Mouse (Mus musculus) midbrain, embryonic 10.5 days (tissue): Measurements from ENCODE around the gene Cbx3. TPM values are rescaled to one million over a fixed set of nuclear protein-coding genes. Genes with fewer than 3 reads are reported as not detected.
A peak's percentile ranks its signal among the peaks of the same experiment; 100 is the strongest.

Experiments
- DNase-seq: peaks from one replicate; pipeline ENCODE4 v3.0.0-alpha.2; 2017; ENCODE audit warnings: low spot score
- H3K27ac ChIP-seq: fragments of 300-500 bp; sonication (generic); replicated peaks from 2 replicates; pipeline ENCODE4 v1.5.1; 2016; ENCODE audit warnings: mild to moderate bottlenecking
- H3K27me3 ChIP-seq: fragments of 300-500 bp; sonication (generic); 2 replicates; pipeline ENCODE4 v1.6.1; 2016; ENCODE audit warnings: low read depth, mild to moderate bottlenecking; ENCODE audit not compliant: poor library complexity, severe bottlenecking
- H3K36me3 ChIP-seq: fragments of 300-500 bp; sonication (generic); 2 replicates; pipeline ENCODE4 v1.6.1; 2016; ENCODE audit warnings: mild to moderate bottlenecking, moderate library complexity
- H3K4me1 ChIP-seq: fragments of 300-500 bp; sonication (generic); 2 replicates; pipeline ENCODE4 v1.6.1; 2016
- H3K4me3 ChIP-seq: fragments of 300-500 bp; sonication (generic); 2 replicates; pipeline ENCODE4 v1.5.1; 2016; ENCODE audit warnings: mild to moderate bottlenecking, moderate library complexity
- H3K9me3 ChIP-seq: fragments of 300-500 bp; sonication (generic); replicated peaks from 2 replicates; pipeline ENCODE4 v1.6.1; 2016; ENCODE audit warnings: mild to moderate bottlenecking
- WGBS: fragments of 180-500 bp; shearing (Covaris S2); methylation state at CpG from one replicate; pipeline ENCODE4 v1.1.7; 2016; 5-methylcytosine and 5-hydroxymethylcytosine counted together
- polyA plus RNA-seq: library from polyadenylated mRNA; unstranded; fragments of >200 nt; fragmentation: Nextera tagmentation; extraction: Ambion mirVana; gene quantifications from 2 replicates; pipeline ENCODE4 v1.2.1, GENCODE M21; 2016

Cbx3 gene
- polyA plus RNA-seq, 1 experiment from 2014 or later = 692 TPM

- H3K4me3 ChIP-seq = no peak overlapping the region
- no peaks in the 10 kb centered on the region for H3K27me3 ChIP-seq
- no peak overlapping the region for H3K27ac ChIP-seq
- DNase-seq = peak; percentile 10
- no peaks in the 10 kb centered on the region for H3K4me1 ChIP-seq
- H3K9me3 ChIP-seq = no peaks in the 10 kb centered on the region
- 89% methylated on average over 3 of the region's 3 CpGs for WGBS
- H3K36me3 ChIP-seq = peaks cover 46% of the 10 kb centered on the region
These were observed 12.9 kb upstream of the Cbx3 start for GRCm38 (mm10) chr6:51457283-51457682.

GRCm38 (mm10) chr6:51457770-51458387, 12.3 kb upstream of the Cbx3 start:
- H3K36me3 ChIP-seq = peaks cover 52% of the 10 kb centered on the region

GRCm38 (mm10) chr6:51458925-51459312, 11.2 kb upstream of the Cbx3 start:
- DNase-seq = peak; percentile 18

More at GRCm38 (mm10) chr6:51457770-51458387, 12.3 kb upstream of the Cbx3 start:
- H3K4me3 ChIP-seq = no peak overlapping the region
- no peaks in the 10 kb centered on the region for H3K27me3 ChIP-seq
- H3K4me1 ChIP-seq = no peaks in the 10 kb centered on the region
- H3K9me3 ChIP-seq = no peaks in the 10 kb centered on the region
- DNase-seq = peak; percentile 11
- WGBS = 89% methylated on average over 8 of the region's 8 CpGs
- H3K27ac ChIP-seq = no peak overlapping the region

GRCm38 (mm10) chr6:51459313-51460020, 10.7 kb upstream of the Cbx3 start:
- no peak overlapping the region for H3K4me3 ChIP-seq
- no peak overlapping the region for H3K27ac ChIP-seq
- peaks cover 2% of the 10 kb centered on the region; the same call in 1 of the 2 replicates for H3K4me1 ChIP-seq
- H3K27me3 ChIP-seq = no peaks in the 10 kb centered on the region
- no peaks in the 10 kb centered on the region for H3K9me3 ChIP-seq
- WGBS = 40% methylated on average over 5 of the region's 5 CpGs
- DNase-seq = peak; percentile 31
- H3K36me3 ChIP-seq = peaks cover 68% of the 10 kb centered on the region

More at GRCm38 (mm10) chr6:51458925-51459312, 11.2 kb upstream of the Cbx3 start:
- Histone ChIP-seq H3K4me3 (no peak overlapping the region), H3K36me3 (peaks cover 63% of the 10 kb centered on the region), H3K4me1 (peaks cover 2% of the 10 kb centered on the region; the same call in 1 of the 2 replicates), H3K9me3 (no peaks in the 10 kb centered on the region), H3K27ac (no peak overlapping the region), H3K27me3 (no peaks in the 10 kb centered on the region)
- 43% methylated on average over 2 of the region's 2 CpGs for WGBS

GRCm38 (mm10) chr6:51460021-51460360, 10.2 kb upstream of the Cbx3 start:
- Histone ChIP-seq H3K4me3 (no peak overlapping the region), H3K4me1 (peaks cover 2% of the 10 kb centered on the region; the same call in 1 of the 2 replicates), H3K36me3 (peaks cover 74% of the 10 kb centered on the region), H3K27me3 (no peaks in the 10 kb centered on the region), H3K27ac (no peak overlapping the region), H3K9me3 (no peaks in the 10 kb centered on the region)
- WGBS = 74% methylated on average over 4 of the region's 4 CpGs
- peak; percentile 32 for DNase-seq

GRCm38 (mm10) chr6:51460363-51460762, 9.8 kb upstream of the Cbx3 start:
- Histone ChIP-seq H3K4me3 (no peak overlapping the region), H3K27ac (no peak overlapping the region), H3K27me3 (no peaks in the 10 kb centered on the region), H3K4me1 (peaks cover 2% of the 10 kb centered on the region; the same call in 1 of the 2 replicates), H3K36me3 (peaks cover 77% of the 10 kb centered on the region), H3K9me3 (no peaks in the 10 kb centered on the region)
- WGBS = 88% methylated on average over 3 of the region's 3 CpGs
- DNase-seq = no peak

GRCm38 (mm10) chr6:51467649-51468048, 2.5 kb upstream of the Cbx3 start:
- peaks cover 64% of the 10 kb centered on the region for H3K36me3 ChIP-seq
- peak; percentile 4 for DNase-seq
- 2% methylated on average over 2 of the region's 2 CpGs for WGBS

GRCm38 (mm10) chr6:51468891-51469561, 1.1 kb upstream of the Cbx3 start:
- H3K4me1 ChIP-seq = peaks cover 39% of the 10 kb centered on the region
- H3K9me3 ChIP-seq = no peaks in the 10 kb centered on the region
- no peaks in the 10 kb centered on the region for H3K27me3 ChIP-seq
- WGBS = under 1% methylated on average over 60 of the region's 63 CpGs
- peaks cover 64% of the 10 kb centered on the region for H3K36me3 ChIP-seq
- H3K4me3 ChIP-seq = peak overlapping the region; percentile 97
- peak overlapping the region; percentile 100 for H3K27ac ChIP-seq
- DNase-seq = peak; percentile 83

More at GRCm38 (mm10) chr6:51467649-51468048, 2.5 kb upstream of the Cbx3 start:
- H3K4me1 ChIP-seq = peaks cover 30% of the 10 kb centered on the region
- no peaks in the 10 kb centered on the region for H3K27me3 ChIP-seq
- H3K27ac ChIP-seq = peak overlapping the region; percentile 100; the same call in 1 of the 2 replicates
- H3K9me3 ChIP-seq = no peaks in the 10 kb centered on the region
- peak overlapping the region; percentile 97 for H3K4me3 ChIP-seq

GRCm38 (mm10) chr6:51469715-51470310, 347 bp upstream of the Cbx3 start, which contains the start of gene Hnrnpa2b1:
Gene Hnrnpa2b1, minus strand, starts transcription at chr6:51469894.
- Histone ChIP-seq H3K4me3 (peak within 1 kb of the TSS; percentile 97), H3K27me3 (no peaks in the 10 kb centered on the region), H3K4me1 (peaks cover 39% of the 10 kb centered on the region), H3K9me3 (no peaks in the 10 kb centered on the region), H3K27ac (peak within 1 kb of the TSS; percentile 100), H3K36me3 (peaks cover 64% of the 10 kb centered on the region)
- WGBS = under 1% methylated on average over 63 of the region's 63 CpGs
- peak; percentile 99 for DNase-seq

- peak overlapping the region; percentile 97 for H3K4me3 ChIP-seq
- no peak for DNase-seq
- peaks cover 64% of the 10 kb centered on the region for H3K36me3 ChIP-seq
- WGBS = 0% methylated on average over 10 of the region's 10 CpGs
- peaks cover 32% of the 10 kb centered on the region for H3K4me1 ChIP-seq
- no peaks in the 10 kb centered on the region for H3K27me3 ChIP-seq
- peak overlapping the region; percentile 100 for H3K27ac ChIP-seq
- H3K9me3 ChIP-seq = no peaks in the 10 kb centered on the region
These were observed 982 bp downstream of the Cbx3 start for GRCm38 (mm10) chr6:51471179-51471505.

- 29% methylated on average over 3 of the region's 3 CpGs for WGBS
- Histone ChIP-seq H3K36me3 (peaks cover 64% of the 10 kb centered on the region), H3K4me1 (peaks cover 25% of the 10 kb centered on the region)
These were observed 1.6 kb downstream of the Cbx3 start for GRCm38 (mm10) chr6:51471782-51472181.

GRCm38 (mm10) chr6:51472213-51472612, 2.1 kb downstream of the Cbx3 start:
- H3K27me3 ChIP-seq = no peaks in the 10 kb centered on the region
- WGBS = 62% methylated on average over 4 of the region's 4 CpGs
- no peaks in the 10 kb centered on the region for H3K9me3 ChIP-seq
- peak overlapping the region; percentile 100 for H3K27ac ChIP-seq
- H3K36me3 ChIP-seq = peaks cover 64% of the 10 kb centered on the region
- peaks cover 21% of the 10 kb centered on the region for H3K4me1 ChIP-seq
- DNase-seq = no peak
- H3K4me3 ChIP-seq = peak overlapping the region; percentile 97

More at GRCm38 (mm10) chr6:51471782-51472181, 1.6 kb downstream of the Cbx3 start:
- peak overlapping the region; percentile 97 for H3K4me3 ChIP-seq
- H3K9me3 ChIP-seq = no peaks in the 10 kb centered on the region
- no peak for DNase-seq
- H3K27me3 ChIP-seq = no peaks in the 10 kb centered on the region
- H3K27ac ChIP-seq = peak overlapping the region; percentile 100
